Mouse (Mus musculus) layer of hippocampus, postnatal 14 days (tissue): ENCODE data around the gene Tanc2. TPM values are rescaled to one million over a fixed set of nuclear protein-coding genes. Genes with fewer than 3 reads are reported as not detected.

Experiments used
- DNase-seq, 2 experiments: peaks; one replicate each; pipeline ENCODE4 v3.0.0; 2021 to 2022; ENCODE audit warnings: low spot score in 2 of 2, mixed read lengths in 1 of 2
- microRNA-seq, 2 experiments: library from miRNA; unstranded; fragments of <30 nt; microRNA quantifications; one replicate each; pipeline ENCODE4 v1.2.0; 2021
- total RNA-seq, 2 experiments: library from RNA; stranded (reverse); gene quantifications; 2 replicates each; pipeline ENCODE4 v1.2.3; 2021

Gene Tanc2
- total RNA-seq, 2 experiments from 2014 or later: 175 to 189 TPM

GRCm38 (mm10) chr11:105952111-105952510 lies 362.3 kb downstream of the Tanc2 start:
- DNase-seq: no peak

- no peak for DNase-seq
Measured at GRCm38 (mm10) chr11:105952911-105953386, 363.2 kb downstream of the Tanc2 start, which contains the start of gene Cyb561. Cyb561 (minus strand) TSS chr11:105953336.

- no peak for DNase-seq
Measured at GRCm38 (mm10) chr11:105953402-105953801, 363.6 kb downstream of the Tanc2 start.

DNA sequence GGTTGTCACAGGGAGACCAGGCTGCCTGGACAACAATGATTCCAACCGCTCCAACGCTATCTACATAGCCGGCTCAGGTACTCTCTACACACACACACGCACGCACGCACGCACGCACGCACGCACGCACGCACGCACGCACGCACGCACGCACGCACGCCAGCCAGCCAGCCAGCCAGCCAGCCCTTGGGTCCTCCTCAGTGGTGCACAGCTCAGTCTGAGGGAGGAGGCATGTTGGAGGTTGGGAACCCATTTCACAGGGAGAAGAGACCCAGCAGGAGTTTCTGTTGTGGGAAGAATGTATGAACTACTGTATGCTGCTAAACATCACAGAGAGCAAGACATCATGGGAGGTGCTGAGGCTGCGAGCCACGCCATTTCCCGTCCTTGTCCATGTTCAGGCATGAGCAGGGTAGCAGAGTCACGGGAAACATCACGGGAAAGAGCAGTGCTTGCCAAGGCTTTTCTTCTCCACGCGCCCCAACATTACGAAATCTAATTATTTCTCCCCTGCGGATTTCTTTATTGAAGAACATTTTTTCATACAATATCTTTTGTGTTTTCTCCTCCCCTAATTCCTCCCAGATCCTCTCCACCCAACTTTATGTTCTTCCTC lies 366.1 kb downstream of the Tanc2 start:
- no peak for DNase-seq

GRCm38 (mm10) chr11:105957501-105957900 lies 367.7 kb downstream of the Tanc2 start:
- DNase-seq: no peak

DNA sequence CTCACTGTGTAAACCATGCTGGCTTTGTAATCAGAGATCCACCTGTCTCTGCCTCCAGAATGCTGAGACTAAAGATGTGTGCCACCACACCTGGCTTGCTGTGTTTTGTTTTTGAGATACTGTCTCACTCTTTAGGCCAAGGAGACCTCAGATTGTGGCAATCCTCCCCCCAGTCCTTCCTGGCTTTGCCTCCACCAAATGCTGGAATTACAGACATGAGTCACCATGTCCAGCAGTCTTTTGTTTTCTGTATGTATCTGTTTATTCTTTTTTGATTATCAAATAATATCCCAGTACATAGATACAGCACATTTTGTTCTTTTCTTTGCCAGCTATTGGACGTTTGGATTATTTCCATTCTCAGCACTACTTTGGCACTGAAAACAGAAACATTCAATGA lies 368.8 kb downstream of the Tanc2 start:
- no peak for DNase-seq

GRCm38 (mm10) chr11:105959355-105959754 lies 369.6 kb downstream of the Tanc2 start:
- peak in 1 of 2 experiments; percentile 37 for DNase-seq

DNA sequence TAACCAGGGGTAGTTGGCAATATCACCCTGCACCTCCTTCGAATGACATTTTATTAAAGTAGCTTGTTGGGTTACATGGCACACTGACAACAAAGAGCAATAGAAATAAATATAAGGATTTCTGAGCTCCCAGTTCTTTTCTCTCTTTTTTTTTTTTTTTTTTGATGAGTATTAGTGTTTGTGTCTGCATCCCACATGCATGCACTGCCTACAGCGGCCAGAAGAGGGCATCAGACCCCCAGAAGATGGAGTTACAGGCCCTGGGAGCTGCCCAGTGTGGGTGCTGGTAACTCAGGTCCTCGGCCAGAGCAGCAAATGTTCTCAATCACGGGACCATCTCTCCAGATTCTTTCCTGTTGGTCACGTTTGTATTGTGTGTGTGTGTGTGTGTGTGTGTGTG lies 374.9 kb downstream of the Tanc2 start:
- DNase-seq: no peak

GRCm38 (mm10) chr11:105966288-105966687 lies 376.5 kb downstream of the Tanc2 start:
- DNase-seq: no peak

DNA sequence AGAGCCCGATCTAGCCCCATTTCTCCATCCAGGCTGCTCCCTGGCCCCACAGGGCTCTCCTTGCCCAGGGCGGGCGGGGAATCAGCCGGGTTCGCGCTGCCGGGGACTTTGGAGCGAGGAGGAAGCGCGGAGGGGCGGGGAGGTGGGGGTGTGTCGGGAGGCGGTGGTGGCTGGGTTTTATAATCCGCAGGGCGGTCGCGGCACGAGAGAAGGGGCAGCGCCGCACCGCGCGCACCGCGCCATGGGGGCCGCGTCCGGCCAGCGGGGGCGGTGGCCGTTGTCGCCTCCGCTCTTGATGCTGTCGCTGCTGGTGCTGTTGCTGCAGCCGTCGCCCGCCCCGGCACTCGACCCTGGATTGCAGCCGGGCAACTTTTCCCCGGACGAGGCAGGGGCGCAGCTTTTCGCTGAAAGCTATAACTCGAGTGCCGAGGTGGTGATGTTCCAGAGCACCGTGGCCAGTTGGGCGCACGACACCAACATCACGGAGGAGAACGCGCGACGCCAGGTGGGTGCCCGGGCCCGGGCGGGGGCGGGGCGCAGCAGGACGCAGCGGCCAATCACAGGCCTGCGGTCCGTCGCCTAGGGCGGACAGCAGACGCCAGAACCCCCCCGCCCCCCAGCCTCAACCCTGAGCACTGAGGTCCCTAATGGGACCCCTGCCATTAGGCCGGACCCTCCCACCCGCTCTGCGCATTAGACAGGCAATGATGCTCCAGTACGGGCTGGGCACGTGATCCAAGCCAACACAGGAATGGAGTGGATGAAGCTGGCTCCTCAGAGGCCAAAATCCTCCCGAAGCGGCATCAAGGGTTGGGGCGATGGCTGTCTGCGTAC lies 378.2 kb downstream of the Tanc2 start, which contains the start of gene Ace:
Gene Ace (plus strand): TSS at position 205 of the 834 bp plus-strand sequence.
- DNase-seq: no peak

DNA sequence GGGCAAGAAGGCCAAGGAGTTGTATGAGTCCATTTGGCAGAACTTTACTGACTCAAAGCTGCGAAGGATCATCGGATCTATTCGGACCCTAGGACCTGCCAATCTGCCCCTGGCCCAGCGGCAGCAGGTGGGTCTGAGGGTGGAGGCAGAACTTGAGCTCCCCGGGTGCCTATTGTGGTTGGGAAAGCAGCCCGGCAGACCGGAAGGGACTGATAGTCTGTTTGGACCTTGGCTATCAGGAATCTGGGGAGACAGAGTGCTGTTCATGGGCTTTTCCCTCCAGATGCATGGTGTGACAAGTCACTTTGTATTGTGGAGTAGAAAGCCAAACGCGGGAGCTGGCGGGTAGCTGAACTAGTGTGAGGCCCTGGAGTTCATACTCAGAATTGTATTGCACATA lies 379.2 kb downstream of the Tanc2 start:
- no peak for DNase-seq

- DNase-seq: no peak
Measured at GRCm38 (mm10) chr11:105969516-105969915, 379.7 kb downstream of the Tanc2 start.

GRCm38 (mm10) chr11:105974593-105974992 lies 384.8 kb downstream of the Tanc2 start:
- DNase-seq: no peak

GRCm38 (mm10) chr11:105975050-105975449 lies 385.3 kb downstream of the Tanc2 start:
- no peak for DNase-seq

GRCm38 (mm10) chr11:105975636-105976035 lies 385.9 kb downstream of the Tanc2 start:
- DNase-seq: no peak

DNA sequence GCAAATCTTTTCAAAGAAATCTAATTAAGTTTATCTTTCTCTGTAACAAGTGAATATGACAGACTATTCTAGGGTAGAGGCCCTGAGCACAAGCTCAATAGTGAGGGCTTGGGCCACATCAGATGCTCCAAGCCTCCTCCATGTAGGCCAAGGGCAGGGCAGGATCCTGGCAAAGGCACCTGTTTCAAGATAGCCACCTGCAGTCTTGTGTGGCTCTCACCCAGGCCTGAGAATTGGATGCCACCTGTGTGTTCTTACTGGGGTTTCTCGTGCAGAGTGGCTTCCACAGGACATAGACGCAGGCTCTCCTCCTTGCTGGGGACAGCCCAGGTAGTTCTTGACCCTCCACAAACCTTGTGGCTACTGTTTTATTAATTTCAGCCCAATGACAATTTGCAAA lies 388.4 kb downstream of the Tanc2 start:
- no peak for DNase-seq

GRCm38 (mm10) chr11:105978634-105979033 lies 388.8 kb downstream of the Tanc2 start:
- no peak for DNase-seq

Small RNAs within 50 kb of the gene (microRNA-seq; reads per million reads assigned to microRNA genes)
- 0 reads per million in 2 experiments for gene Gm23990

Other genes starting within 250 kb of the Tanc2 start
- gene March10, start 133.3 kb upstream of the Tanc2 start, total RNA-seq: under 1 TPM; 0.67 TPM